In the genomic region with DNA sequence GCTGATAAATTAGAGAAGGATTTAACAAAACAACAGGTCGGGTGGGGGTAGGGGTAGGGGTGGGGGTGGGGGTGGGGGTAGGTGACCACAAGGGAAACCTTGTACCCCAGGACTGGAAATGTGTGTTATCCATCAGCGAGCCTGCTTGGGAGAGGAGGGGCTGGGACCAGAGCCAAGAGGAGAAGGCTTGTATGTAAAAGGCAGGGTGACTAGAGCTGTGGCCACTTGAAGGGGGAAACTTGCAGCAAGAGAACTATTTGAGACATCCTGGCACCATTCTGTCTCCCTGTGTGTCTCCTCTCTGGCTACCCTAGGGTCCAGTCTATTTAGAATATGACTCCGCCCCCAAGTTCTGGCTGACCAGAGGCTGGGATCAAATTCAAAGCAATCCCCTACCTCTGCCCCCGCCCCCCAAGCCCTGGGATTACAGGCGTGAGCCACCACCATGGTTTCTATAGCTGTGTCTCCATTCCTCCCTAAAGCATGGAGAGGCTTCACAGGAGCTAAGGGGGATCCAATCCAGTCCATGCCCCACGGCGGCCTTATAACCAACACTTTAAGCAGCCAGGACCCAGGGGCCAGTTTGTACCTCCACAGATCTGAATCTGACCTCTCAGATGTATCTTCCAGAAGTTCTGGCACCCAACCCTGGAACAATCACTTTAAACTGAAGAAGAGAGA, we compare ENCODE assay signal across 16 mouse cellular contexts. TPM values are rescaled to one million over a fixed set of nuclear protein-coding genes. Genes with fewer than 3 reads are reported as not detected.
DNase-seq lines count a peak whose midpoint lies in the region; ATAC-seq and TF ChIP-seq lines count a peak whose summit lies in the region.
"Had no signal": no experiment of that assay in that cellular context is flagged by ENCODE, and none has a peak within 500 bp of the region (broad histone marks: within the 10 kb centered on the region; RNA-seq: fewer than 3 reads in every experiment).

No protein-coding gene starts in this region.

- intact Hi-C loops in gastrocnemius, adult 2 months (cut with DNase I) = no loop called here

- H3K27ac ChIP-seq in gastrocnemius, adult 2 months = no peak overlapping the region
- no peak overlapping the region for H3K27ac ChIP-seq in kidney, embryonic 14.5 days (ENCODE audit: low read depth, low read length)
- peak overlapping the region; percentile 47; the same call in 1 of the 2 replicates for H3K27ac ChIP-seq in midbrain, embryonic 10.5 days (replicated peaks)
- H3K27ac ChIP-seq in midbrain, embryonic 15.5 days = no peak overlapping the region
- H3K27ac ChIP-seq in limb, embryonic 13.5 days = peak overlapping the region; percentile 58; the same call in 1 of the 2 replicates
- no peak overlapping the region for H3K27ac ChIP-seq in forebrain, embryonic 10.5 days
- H3K27ac ChIP-seq: embryonic facial prominence, embryonic 13.5 days; liver, embryonic 15.5 days; macrophage had no signal

- H3K9me3 ChIP-seq in kidney, embryonic 14.5 days (ENCODE audit: control insufficient read depth, low read length) = no peaks in the 10 kb centered on the region
- no peaks in the 10 kb centered on the region for H3K9me3 ChIP-seq in midbrain, embryonic 10.5 days (replicated peaks)
- H3K9me3 ChIP-seq in midbrain, embryonic 15.5 days = no peaks in the 10 kb centered on the region
- no peaks in the 10 kb centered on the region for H3K9me3 ChIP-seq in limb, embryonic 13.5 days
- H3K9me3 ChIP-seq in forebrain, embryonic 10.5 days = no peaks in the 10 kb centered on the region
- H3K9me3 ChIP-seq: embryonic facial prominence, embryonic 13.5 days; liver, embryonic 15.5 days had no signal

- no peaks in the 10 kb centered on the region for H3K27me3 ChIP-seq in kidney, embryonic 14.5 days (ENCODE audit: control insufficient read depth, insufficient read depth, low read length)
- H3K27me3 ChIP-seq in midbrain, embryonic 10.5 days (ENCODE audit: low read depth, poor library complexity, severe bottlenecking) = peaks cover 16% of the 10 kb centered on the region; the same call in 1 of the 2 replicates
- peaks cover 6% of the 10 kb centered on the region; the same call in 1 of the 2 replicates for H3K27me3 ChIP-seq in midbrain, embryonic 15.5 days (replicated peaks)
- peaks cover 20% of the 10 kb centered on the region for H3K27me3 ChIP-seq in limb, embryonic 13.5 days
- H3K27me3 ChIP-seq in forebrain, embryonic 10.5 days (ENCODE audit: poor library complexity, severe bottlenecking) = peaks cover 40% of the 10 kb centered on the region

- 0 out of 2 replicates have a peak, but pooled peaks have one; percentile 28 for ATAC-seq in kidney, embryonic 14.5 days (ENCODE audit: low FRiP score, low TSS enrichment)
- no peak for ATAC-seq in midbrain, embryonic 15.5 days (replicated peaks)
- peak; percentile 79 for ATAC-seq in limb, embryonic 13.5 days (ENCODE audit: low FRiP score, low read depth)
- ATAC-seq: forebrain, embryonic 14.5 days; intestine, postnatal 0 days had no signal

- WGBS in kidney, embryonic 14.5 days = 70% methylated on average over 7 of the region's 7 CpGs
- 76% methylated on average over 7 of the region's 7 CpGs for WGBS in midbrain, embryonic 10.5 days
- 71% methylated on average over 7 of the region's 7 CpGs for WGBS in midbrain, embryonic 15.5 days
- 53% methylated on average over 7 of the region's 7 CpGs for WGBS in limb, embryonic 13.5 days
- 83% methylated on average over 7 of the region's 7 CpGs for WGBS in forebrain, embryonic 10.5 days

- no peak overlapping the region for H3K4me2 ChIP-seq in kidney, embryonic 14.5 days (replicated peaks; ENCODE audit: low read depth, low read length)
- no peak overlapping the region for H3K4me2 ChIP-seq in midbrain, embryonic 15.5 days
- 0 out of 2 replicates have a peak overlapping the region, but pooled peaks have one; percentile 9 for H3K4me2 ChIP-seq in limb, embryonic 13.5 days (replicated peaks)
- H3K4me2 ChIP-seq: embryonic facial prominence, embryonic 13.5 days; liver, embryonic 15.5 days had no signal

- no peaks in the 10 kb centered on the region for H3K4me1 ChIP-seq in kidney, embryonic 14.5 days (ENCODE audit: control insufficient read depth, insufficient read depth, low read length)
- H3K4me1 ChIP-seq in midbrain, embryonic 10.5 days = peaks cover 43% of the 10 kb centered on the region
- peaks cover 10% of the 10 kb centered on the region; the same call in 1 of the 2 replicates for H3K4me1 ChIP-seq in midbrain, embryonic 15.5 days
- peaks cover 32% of the 10 kb centered on the region for H3K4me1 ChIP-seq in limb, embryonic 13.5 days
- H3K4me1 ChIP-seq in forebrain, embryonic 10.5 days = peaks cover 21% of the 10 kb centered on the region

- H3K9ac ChIP-seq in kidney, embryonic 14.5 days (ENCODE audit: low read depth, low read length) = no peak overlapping the region
- H3K9ac ChIP-seq in midbrain, embryonic 15.5 days = no peak overlapping the region
- H3K9ac ChIP-seq in limb, embryonic 13.5 days = no peak overlapping the region
- H3K9ac ChIP-seq: embryonic facial prominence, embryonic 13.5 days; liver, embryonic 15.5 days had no signal

- TF ChIP-seq CTCF in gastrocnemius, adult 2 months (IDR thresholded peaks at IDR 0.05) = no peak

- H3K4me3 ChIP-seq in gastrocnemius, adult 2 months = no peak overlapping the region
- H3K4me3 ChIP-seq in kidney, embryonic 14.5 days (ENCODE audit: low read length) = no peak overlapping the region
- no peak overlapping the region for H3K4me3 ChIP-seq in midbrain, embryonic 10.5 days
- no peak overlapping the region for H3K4me3 ChIP-seq in midbrain, embryonic 15.5 days
- H3K4me3 ChIP-seq in limb, embryonic 13.5 days = no peak overlapping the region
- no peak overlapping the region for H3K4me3 ChIP-seq in forebrain, embryonic 10.5 days
- H3K4me3 ChIP-seq: embryonic facial prominence, embryonic 13.5 days; liver, embryonic 15.5 days had no signal

- DNase-seq in gastrocnemius, adult 2 months = peak; percentile 10
- DNase-seq in gastrocnemius, adult 18-20 months (ENCODE audit: low spot score) = no peak
- no peak for DNase-seq in kidney, adult 11 months
- DNase-seq in midbrain, embryonic 10.5 days (ENCODE audit: low spot score) = no peak
- no peak for DNase-seq in forebrain, embryonic 10.5 days (ENCODE audit: extremely low spot score, low spot score)
- DNase-seq: cerebellum, adult 18-20 months; cerebellum, postnatal 25 days; liver had no signal

- H3K36me3 ChIP-seq in kidney, embryonic 14.5 days (ENCODE audit: control insufficient read depth, insufficient read depth, low read length) = no peaks in the 10 kb centered on the region
- no peaks in the 10 kb centered on the region for H3K36me3 ChIP-seq in midbrain, embryonic 10.5 days
- H3K36me3 ChIP-seq in midbrain, embryonic 15.5 days (replicated peaks) = no peaks in the 10 kb centered on the region
- no peaks in the 10 kb centered on the region for H3K36me3 ChIP-seq in limb, embryonic 13.5 days
- no peaks in the 10 kb centered on the region for H3K36me3 ChIP-seq in forebrain, embryonic 10.5 days (replicated peaks)
- H3K36me3 ChIP-seq: embryonic facial prominence, embryonic 13.5 days; liver, embryonic 15.5 days had no signal

RNA-seq across cellular contexts. Expression of gene Galnt10, which starts 13.3 kb away (rescaled TPM):
- total RNA-seq in gastrocnemius, adult 2 months (2021) = 1 to 10 TPM; 5.1 to 6.4 TPM
- total RNA-seq in gastrocnemius, adult 18-20 months (2021) = 1 to 10 TPM; 4.0 to 4.2 TPM
- 7.3 and 13.0 TPM in 2 replicates for polyA plus RNA-seq in kidney, embryonic 14.5 days (2014; fragmentation: Nextera tagmentation; extraction: Ambion mirVana)
- polyA plus RNA-seq in midbrain, embryonic 10.5 days (2016; fragmentation: Nextera tagmentation; extraction: Ambion mirVana) = 28.1 and 30.7 TPM in 2 replicates
- polyA plus RNA-seq in midbrain, embryonic 15.5 days (2015; fragmentation: Nextera tagmentation; extraction: Ambion mirVana) = 16.4 and 16.5 TPM in 2 replicates
- polyA plus RNA-seq in limb, embryonic 13.5 days (2015; fragmentation: Nextera tagmentation; extraction: Ambion mirVana) = 28.6 and 31.3 TPM in 2 replicates
- polyA plus RNA-seq in forebrain, embryonic 10.5 days (2016; fragmentation: Nextera tagmentation; extraction: Ambion mirVana) = 18.3 and 18.6 TPM in 2 replicates

Comparison
In these comparisons a context has a peak if more than half of its experiments do, and no peak if none do; other contexts are left out.
1. H3K27ac ChIP-seq: peak in midbrain, embryonic 10.5 days (single experiment) and limb, embryonic 13.5 days (single experiment); none in gastrocnemius, adult 2 months (single experiment), kidney, embryonic 14.5 days (single experiment), midbrain, embryonic 15.5 days (single experiment) and forebrain, embryonic 10.5 days (single experiment).